Mouse (Mus musculus) MEL (cell line): ENCODE results near the gene Tnrc6c.

Experiments used
- CHD2 ChIP-seq: IDR thresholded peaks from 2 replicates; pipeline ENCODE4 v1.6.1; 2011; ENCODE audit warnings: low read length, improper control_type of control experiment
- CTCF ChIP-seq, 3 experiments: IDR thresholded peaks in 2 of 3; conservative IDR thresholded peaks in 1 of 3; 2 replicates each; pipeline ENCODE4 v1.5.1; 2011 to 2012; ENCODE audit warnings: low read length in 3 of 3, low read depth in 2 of 3, mild to moderate bottlenecking in 2 of 3, improper control_type of control experiment in 1 of 3, inconsistent platforms in 1 of 3, mixed read lengths in 1 of 3, moderate library complexity in 1 of 3; ENCODE audit not compliant: control insufficient read depth in 1 of 3, insufficient read depth in 1 of 3, poor library complexity in 1 of 3, severe bottlenecking in 1 of 3
- ELF1 ChIP-seq: IDR thresholded peaks from 2 replicates; pipeline ENCODE4 v1.6.1; 2014; ENCODE audit warnings: low read depth, mild to moderate bottlenecking, inconsistent platforms, low read length, improper control_type of control experiment, moderate library complexity
- MAZ ChIP-seq: IDR thresholded peaks from 2 replicates; pipeline ENCODE4 v1.6.1; 2012; ENCODE audit warnings: low read depth, mild to moderate bottlenecking, inconsistent platforms, low read length, improper control_type of control experiment
- POLR2A ChIP-seq, 2 experiments: IDR thresholded peaks; 2 replicates each; pipeline ENCODE4 v1.6.1; 2011 to 2012; ENCODE audit warnings: low read length in 2 of 2, mild to moderate bottlenecking in 2 of 2, control low read depth in 1 of 2, improper control_type of control experiment in 1 of 2, low read depth in 1 of 2, moderate library complexity in 1 of 2; ENCODE audit not compliant: control insufficient read depth in 1 of 2, insufficient read depth in 1 of 2, poor library complexity in 1 of 2
- SIN3A ChIP-seq: IDR thresholded peaks from 2 replicates; pipeline ENCODE4 v1.6.1; 2012; ENCODE audit warnings: low read length, improper control_type of control experiment, inconsistent platforms
- TCF12 ChIP-seq: IDR thresholded peaks from 2 replicates; pipeline ENCODE4 v1.6.1; 2014; ENCODE audit warnings: low read depth, mild to moderate bottlenecking, inconsistent platforms, low read length, improper control_type of control experiment, moderate library complexity
- ZMIZ1 ChIP-seq: IDR thresholded peaks from 2 replicates; pipeline ENCODE4 v1.6.1; 2012; ENCODE audit warnings: low read depth, mild to moderate bottlenecking, inconsistent platforms, low read length, improper control_type of control experiment, moderate library complexity
- ZNF384 ChIP-seq: IDR thresholded peaks from 2 replicates; pipeline ENCODE4 v1.6.1; 2012; ENCODE audit warnings: low read depth, mild to moderate bottlenecking, inconsistent platforms, low read length, improper control_type of control experiment

- TF ChIP-seq POLR2A (IDR thresholded peaks at IDR 0.05; ENCODE audit: control insufficient read depth in 1 of 2, insufficient read depth in 1 of 2, low read depth in 1 of 2, low read length in 2 of 2, poor library complexity in 1 of 2) (no peak), CTCF (IDR thresholded peaks at IDR 0.05 in 2 of 3, conservative IDR thresholded peaks at IDR 0.05 in 1 of 3; ENCODE audit: control insufficient read depth in 1 of 3, insufficient read depth in 1 of 3, low read depth in 2 of 3, low read length in 3 of 3, poor library complexity in 1 of 3, severe bottlenecking in 1 of 3) (no peak), ELF1 (no peak), TCF12 (no peak), MAZ (no peak), CHD2 (no peak), ZNF384 (no peak), ZMIZ1 (no peak), SIN3A (no peak)
Measured at GRCm38 (mm10) chr11:117618774-117619173, 35.3 kb upstream of the Tnrc6c start.
